Mouse (Mus musculus) forebrain, embryonic 13.5 days (tissue): ENCODE results near the gene Myo16. TPM values are rescaled to one million over a fixed set of nuclear protein-coding genes. Genes with fewer than 3 reads are reported as not detected.

Experiments used
- ATAC-seq: fragments of 200-750 bp; cut with Nextera tagmentation; 2 replicates; pipeline ENCODE4 v1.8.0; 2017
- H3K27ac ChIP-seq: fragments of 300-500 bp; sonication (generic); 2 replicates; pipeline ENCODE4 v1.5.1; 2015; ENCODE audit warnings: inconsistent platforms, mild to moderate bottlenecking, moderate library complexity
- H3K27me3 ChIP-seq: fragments of 300-500 bp; sonication (generic); 2 replicates; pipeline ENCODE4 v1.6.1; 2015; ENCODE audit warnings: mild to moderate bottlenecking, inconsistent platforms
- H3K36me3 ChIP-seq: fragments of 300-500 bp; sonication (generic); 2 replicates; pipeline ENCODE4 v1.6.1; 2015; ENCODE audit warnings: mild to moderate bottlenecking, inconsistent platforms; ENCODE audit not compliant: poor library complexity, severe bottlenecking
- H3K4me1 ChIP-seq: fragments of 300-500 bp; sonication (generic); 2 replicates; pipeline ENCODE4 v1.6.1; 2015; ENCODE audit warnings: inconsistent platforms
- H3K4me2 ChIP-seq: fragments of 300-500 bp; sonication (generic); 2 replicates; pipeline ENCODE4 v1.6.1; 2015; ENCODE audit warnings: inconsistent platforms, mild to moderate bottlenecking, moderate library complexity
- H3K4me3 ChIP-seq: fragments of 300-500 bp; sonication (generic); 2 replicates; pipeline ENCODE4 v1.5.1; 2015; ENCODE audit warnings: mild to moderate bottlenecking, inconsistent platforms
- H3K9ac ChIP-seq: fragments of 300-500 bp; sonication (generic); 2 replicates; pipeline ENCODE4 v1.6.1; 2015; ENCODE audit warnings: mild to moderate bottlenecking, inconsistent platforms
- H3K9me3 ChIP-seq: fragments of 300-500 bp; sonication (generic); replicated peaks from 2 replicates; pipeline ENCODE4 v1.6.1; 2016; ENCODE audit warnings: inconsistent platforms
- WGBS: fragments of 180-500 bp; shearing (Covaris S2); methylation state at CpG from one replicate; pipeline ENCODE4 v1.1.7; 2015; 5-methylcytosine and 5-hydroxymethylcytosine counted together
- polyA plus RNA-seq: library from polyadenylated mRNA; unstranded; fragments of >200 nt; fragmentation: Nextera tagmentation; extraction: Ambion mirVana; gene quantifications from 2 replicates; pipeline ENCODE4 v1.2.1, GENCODE M21; 2015

Gene Myo16
- polyA plus RNA-seq, 1 experiment from 2014 or later = 2.0 TPM

DNA sequence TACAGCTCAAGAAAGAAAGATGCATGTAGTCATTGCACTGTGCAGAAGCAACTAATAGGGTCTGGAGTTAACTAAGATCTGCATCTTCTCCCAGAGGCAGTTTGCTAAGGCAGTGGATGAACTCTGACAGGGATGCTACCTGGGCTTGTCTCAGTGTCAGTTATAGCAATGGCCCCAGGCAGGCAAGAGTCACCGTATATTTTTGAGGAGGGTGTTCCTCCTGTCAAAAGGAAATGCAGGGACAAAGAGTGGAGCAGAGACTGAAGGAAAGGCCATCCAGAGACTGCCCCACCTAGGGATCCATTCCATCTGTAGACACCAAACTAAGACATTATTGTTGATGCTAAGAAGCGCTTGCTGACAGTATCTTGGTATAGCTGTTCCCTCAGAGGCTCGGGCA lies 7.4 kb downstream of the Myo16 start:
- Histone ChIP-seq H3K4me3 (no peak overlapping the region), H3K27ac (no peak overlapping the region), H3K27me3 (no peaks in the 10 kb centered on the region), H3K9me3 (no peaks in the 10 kb centered on the region), H3K9ac (no peak overlapping the region), H3K4me2 (no peak overlapping the region), H3K36me3 (no peaks in the 10 kb centered on the region), H3K4me1 (peaks cover 4% of the 10 kb centered on the region)
- 85% methylated on average over 3 of the region's 3 CpGs for WGBS
- ATAC-seq = no peak

DNA sequence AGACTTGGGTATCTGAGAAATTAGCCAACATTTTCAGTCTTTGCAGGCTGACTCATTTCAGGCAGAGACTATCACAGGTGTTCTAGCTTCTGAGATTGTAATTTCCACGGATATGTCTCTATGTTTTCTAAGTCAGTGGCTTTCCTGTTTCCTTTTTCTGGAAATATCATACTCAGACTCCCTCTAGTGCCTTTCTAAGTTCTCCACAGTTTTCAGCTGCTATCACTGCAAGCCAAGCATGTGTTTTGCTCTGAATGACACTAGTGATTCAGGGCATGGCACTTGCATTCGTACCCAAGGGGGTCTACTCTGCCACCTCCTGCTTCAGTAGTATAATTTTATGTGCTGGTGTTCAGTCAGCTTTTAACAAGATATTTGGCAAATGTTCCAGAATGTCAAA lies 11.2 kb downstream of the Myo16 start:
- no peak overlapping the region for H3K4me3 ChIP-seq
- 80% methylated on average over 2 of the region's 2 CpGs for WGBS
- ATAC-seq = no peak

DNA sequence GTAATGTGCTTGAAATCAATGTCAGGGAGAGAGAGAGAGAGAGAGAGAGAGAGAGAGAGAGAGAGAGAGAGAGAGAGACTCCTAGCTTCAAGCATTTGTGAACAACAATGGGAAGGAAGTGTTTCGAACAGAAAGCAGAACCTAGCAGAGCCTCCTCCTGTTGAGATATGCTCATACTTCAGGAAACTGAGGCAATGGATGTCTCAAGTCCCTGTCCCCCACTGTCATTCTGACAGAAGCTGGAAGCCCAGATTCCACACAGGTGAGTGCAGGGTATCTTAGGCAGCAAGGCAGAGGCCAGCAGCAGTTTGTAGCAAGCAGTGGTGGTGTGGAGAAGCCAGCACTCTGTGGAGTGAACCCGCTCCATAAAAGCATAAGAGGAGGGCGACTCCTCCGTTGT lies 14.6 kb downstream of the Myo16 start:
- no peak overlapping the region for H3K4me3 ChIP-seq
- no peaks in the 10 kb centered on the region for H3K9me3 ChIP-seq
- no peak overlapping the region for H3K27ac ChIP-seq
- no peak for ATAC-seq
- no peak overlapping the region for H3K4me2 ChIP-seq
- no peaks in the 10 kb centered on the region for H3K36me3 ChIP-seq
- no peak overlapping the region for H3K9ac ChIP-seq
- H3K4me1 ChIP-seq = peaks cover 12% of the 10 kb centered on the region
- 94% methylated on average over 4 of the region's 4 CpGs for WGBS
- no peaks in the 10 kb centered on the region for H3K27me3 ChIP-seq

More for the DNA sequence above, 11.2 kb downstream of the Myo16 start:
- no peaks in the 10 kb centered on the region for H3K9me3 ChIP-seq
- no peak overlapping the region for H3K4me2 ChIP-seq
- no peak overlapping the region for H3K27ac ChIP-seq
- H3K27me3 ChIP-seq = no peaks in the 10 kb centered on the region
- 0 out of 2 replicates have a peak, but pooled peaks cover 3% of the 10 kb centered on the region for H3K4me1 ChIP-seq
- H3K36me3 ChIP-seq = no peaks in the 10 kb centered on the region
- H3K9ac ChIP-seq = no peak overlapping the region

DNA sequence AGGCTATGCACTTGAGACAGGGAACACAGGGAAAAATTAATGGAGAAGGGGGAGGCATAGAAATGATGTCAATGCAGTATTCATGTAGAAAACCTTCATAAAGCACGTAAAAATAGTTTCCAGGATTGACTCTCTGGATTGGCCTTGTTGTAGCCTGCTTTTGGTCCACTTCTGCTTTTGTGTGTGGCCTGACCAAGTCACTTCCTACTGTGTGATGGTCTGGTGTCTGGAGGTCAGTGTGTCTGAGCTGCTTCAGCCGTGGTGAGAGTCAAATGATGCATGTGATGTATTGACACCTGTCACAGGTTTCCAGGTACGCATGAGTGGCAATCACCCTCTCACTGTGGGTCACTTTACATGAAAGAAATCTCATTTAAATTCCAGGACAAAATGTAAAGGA lies 16.2 kb downstream of the Myo16 start:
- no peaks in the 10 kb centered on the region for H3K9me3 ChIP-seq
- WGBS = 70% methylated on average over 3 of the region's 3 CpGs
- H3K4me1 ChIP-seq = peaks cover 28% of the 10 kb centered on the region
- H3K4me2 ChIP-seq = no peak overlapping the region
- no peak overlapping the region for H3K9ac ChIP-seq
- no peaks in the 10 kb centered on the region for H3K27me3 ChIP-seq
- no peaks in the 10 kb centered on the region for H3K36me3 ChIP-seq
- ATAC-seq = no peak
- no peak overlapping the region for H3K4me3 ChIP-seq
- H3K27ac ChIP-seq = no peak overlapping the region

DNA sequence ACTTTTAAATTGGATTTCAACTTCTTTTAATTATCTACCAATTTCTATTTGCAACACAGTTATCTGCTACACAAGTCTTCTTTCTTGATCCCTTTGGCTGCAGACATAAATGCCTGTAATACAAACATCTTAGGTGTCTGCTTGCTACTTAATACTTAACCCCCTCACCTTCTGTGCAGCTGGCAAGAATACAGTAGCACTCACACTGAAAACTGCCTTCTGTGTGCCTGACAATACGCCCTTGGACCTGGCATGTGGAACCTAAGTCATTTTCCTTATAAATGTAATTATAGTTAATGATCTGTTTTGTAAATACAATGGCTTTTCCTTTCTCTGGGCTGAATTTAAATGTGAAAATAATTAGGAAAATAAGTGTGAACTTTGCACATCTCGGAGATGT lies 17.6 kb downstream of the Myo16 start:
- Histone ChIP-seq H3K9me3 (no peaks in the 10 kb centered on the region), H3K9ac (no peak overlapping the region), H3K36me3 (no peaks in the 10 kb centered on the region), H3K4me2 (no peak overlapping the region), H3K4me1 (peaks cover 30% of the 10 kb centered on the region), H3K4me3 (no peak overlapping the region), H3K27ac (no peak overlapping the region), H3K27me3 (no peaks in the 10 kb centered on the region)
- 41% methylated on average over 2 of the region's 2 CpGs for WGBS
- no peak for ATAC-seq

DNA sequence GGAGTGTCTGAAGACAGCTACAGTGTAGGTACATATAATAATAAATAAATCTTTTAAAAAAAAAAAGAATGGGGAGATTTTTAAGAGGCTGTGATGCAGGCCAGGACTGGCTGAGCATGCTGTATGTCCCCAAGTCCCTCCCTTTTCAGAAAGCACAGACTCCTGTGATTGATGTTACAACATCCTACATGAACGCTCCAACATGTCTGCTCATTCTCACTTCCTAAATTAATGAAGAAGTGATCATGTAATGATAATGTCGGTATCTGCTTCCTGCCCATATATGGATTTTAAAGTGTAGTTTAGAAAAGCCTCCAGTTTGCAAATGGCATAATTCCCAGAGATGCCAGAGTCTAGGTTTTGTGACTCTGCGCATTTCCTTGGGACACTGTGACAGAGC lies 18.6 kb downstream of the Myo16 start:
- no peak for ATAC-seq
- H3K27ac ChIP-seq = no peak overlapping the region
- no peak overlapping the region for H3K4me2 ChIP-seq
- H3K4me1 ChIP-seq = peaks cover 30% of the 10 kb centered on the region
- 90% methylated on average over 3 of the region's 3 CpGs for WGBS
- H3K9me3 ChIP-seq = no peaks in the 10 kb centered on the region
- no peak overlapping the region for H3K4me3 ChIP-seq
- no peaks in the 10 kb centered on the region for H3K27me3 ChIP-seq
- no peaks in the 10 kb centered on the region for H3K36me3 ChIP-seq
- H3K9ac ChIP-seq = no peak overlapping the region

DNA sequence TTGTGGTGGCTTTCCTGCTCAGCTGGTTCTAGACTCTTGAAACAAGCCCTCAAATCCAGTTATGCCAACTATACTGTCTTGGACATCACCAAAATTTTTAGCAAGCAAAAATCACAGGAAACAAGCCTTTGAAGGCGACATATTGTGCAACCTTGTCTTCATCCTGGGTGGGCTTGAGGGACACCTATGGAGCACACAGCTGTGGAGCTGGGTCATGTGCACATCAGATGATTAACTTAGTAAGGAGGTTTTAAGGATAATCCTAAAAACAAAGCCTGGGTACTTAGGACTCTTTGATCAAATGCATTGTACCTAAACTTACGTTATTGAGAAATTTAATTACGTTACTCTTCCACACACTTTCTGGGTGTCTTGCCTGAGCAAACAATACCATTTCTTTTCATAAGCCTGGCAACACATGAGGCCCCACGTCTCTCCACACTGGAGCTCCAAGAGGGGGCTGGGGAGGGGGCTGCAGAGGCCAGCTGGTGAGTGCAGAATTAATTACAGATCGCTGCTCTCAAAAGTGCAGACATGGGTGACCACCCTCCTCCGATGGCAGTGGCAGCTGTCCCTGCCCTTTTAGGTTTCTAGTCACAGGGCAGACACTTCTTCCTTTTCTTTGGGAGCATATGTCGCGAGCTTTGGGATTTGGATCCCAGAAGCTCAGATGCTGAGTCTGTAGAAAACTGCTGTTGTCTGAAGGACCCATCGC lies 19.5 kb downstream of the Myo16 start:
- no peaks in the 10 kb centered on the region for H3K9me3 ChIP-seq
- H3K4me3 ChIP-seq = no peak overlapping the region
- no peak overlapping the region for H3K27ac ChIP-seq
- H3K36me3 ChIP-seq = no peaks in the 10 kb centered on the region
- H3K9ac ChIP-seq = no peak overlapping the region
- ATAC-seq = peak; percentile 33; the same call in 1 of the 2 replicates
- 23% methylated on average over 9 of the region's 9 CpGs for WGBS
- no peaks in the 10 kb centered on the region for H3K27me3 ChIP-seq
- H3K4me2 ChIP-seq = no peak overlapping the region
- H3K4me1 ChIP-seq = peaks cover 27% of the 10 kb centered on the region

DNA sequence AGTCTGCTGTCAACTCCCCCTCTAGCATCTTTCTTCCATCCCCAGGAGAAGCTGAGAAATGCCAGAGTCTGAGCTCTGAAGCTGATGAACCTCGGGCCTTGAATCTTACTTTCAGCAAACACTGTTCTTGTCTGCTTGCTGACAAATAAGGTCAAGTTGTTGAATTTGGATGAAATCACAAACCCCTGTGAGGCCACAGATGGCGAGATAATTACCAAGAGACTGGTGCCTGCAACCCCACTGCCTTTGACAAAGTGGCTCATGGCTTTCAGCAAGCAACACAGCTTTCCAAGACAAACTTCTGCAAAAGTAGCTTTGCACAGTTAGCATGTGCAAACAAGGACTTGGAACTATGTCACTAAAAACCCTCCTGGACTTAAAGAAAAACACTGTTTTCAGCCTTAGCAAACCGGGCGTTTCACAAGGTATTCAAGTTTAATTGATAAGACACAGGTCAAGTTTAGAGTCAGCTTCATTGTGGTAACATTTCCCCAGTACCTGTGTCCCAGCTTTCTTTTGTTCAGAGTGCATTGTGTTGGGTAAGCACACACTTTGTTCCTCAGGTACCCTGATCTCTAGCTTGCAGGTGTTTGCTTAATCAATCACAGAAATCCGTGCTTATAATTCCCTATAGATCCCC lies 20.6 kb downstream of the Myo16 start:
- Histone ChIP-seq H3K27ac (no peak overlapping the region), H3K27me3 (no peaks in the 10 kb centered on the region)
- no peak for ATAC-seq

DNA sequence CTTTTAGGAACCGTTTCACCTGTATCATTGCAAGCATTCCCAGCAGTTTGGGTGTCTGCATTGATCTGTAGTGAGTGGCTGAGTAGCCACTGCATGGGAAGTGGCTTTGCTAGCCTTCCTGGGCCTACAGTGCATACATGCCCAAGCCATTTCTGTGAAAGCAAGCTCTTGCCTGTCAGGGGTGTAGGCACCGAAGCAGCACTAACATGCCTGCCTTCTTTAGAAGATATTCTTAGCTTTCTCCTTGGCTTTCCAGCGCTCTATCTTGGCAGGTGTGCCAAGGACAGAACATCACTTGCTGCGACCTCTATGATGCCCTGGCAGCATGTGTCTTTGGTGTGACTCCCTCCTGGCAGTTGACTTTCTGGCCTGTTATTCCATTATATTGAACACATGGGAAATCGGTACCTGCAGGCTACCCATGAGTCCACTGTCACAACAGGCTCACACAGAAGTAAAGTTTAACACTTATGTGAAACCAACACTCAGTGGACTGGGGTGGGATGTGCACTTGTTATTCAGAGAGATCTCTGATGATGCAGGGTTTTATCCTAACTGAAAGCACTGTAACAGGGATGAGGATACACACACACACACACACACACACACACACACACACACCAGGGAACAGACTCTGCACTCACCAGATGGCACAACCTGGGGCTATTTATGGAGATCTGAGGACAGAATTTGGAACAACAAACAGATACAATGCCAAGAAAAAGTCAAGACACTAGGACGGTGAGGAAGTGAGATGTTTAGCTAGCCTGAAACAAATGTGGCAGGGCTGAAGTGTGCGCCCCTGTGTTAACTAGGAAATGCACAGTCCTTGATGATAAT lies 21.4 kb downstream of the Myo16 start:
- Histone ChIP-seq H3K27me3 (no peaks in the 10 kb centered on the region), H3K9me3 (no peaks in the 10 kb centered on the region), H3K9ac (no peak overlapping the region), H3K4me1 (peaks cover 27% of the 10 kb centered on the region), H3K36me3 (no peaks in the 10 kb centered on the region), H3K4me3 (no peak overlapping the region), H3K27ac (no peak overlapping the region), H3K4me2 (no peak overlapping the region)
- ATAC-seq = peak; percentile 36; the same call in 1 of the 2 replicates
- 78% methylated on average over 7 of the region's 7 CpGs for WGBS

More for the DNA sequence above, 20.6 kb downstream of the Myo16 start:
- no peaks in the 10 kb centered on the region for H3K9me3 ChIP-seq
- no peak overlapping the region for H3K4me2 ChIP-seq
- peaks cover 27% of the 10 kb centered on the region for H3K4me1 ChIP-seq
- H3K36me3 ChIP-seq = no peaks in the 10 kb centered on the region
- 53% methylated on average over 5 of the region's 5 CpGs for WGBS
- no peak overlapping the region for H3K9ac ChIP-seq
- no peak overlapping the region for H3K4me3 ChIP-seq

DNA sequence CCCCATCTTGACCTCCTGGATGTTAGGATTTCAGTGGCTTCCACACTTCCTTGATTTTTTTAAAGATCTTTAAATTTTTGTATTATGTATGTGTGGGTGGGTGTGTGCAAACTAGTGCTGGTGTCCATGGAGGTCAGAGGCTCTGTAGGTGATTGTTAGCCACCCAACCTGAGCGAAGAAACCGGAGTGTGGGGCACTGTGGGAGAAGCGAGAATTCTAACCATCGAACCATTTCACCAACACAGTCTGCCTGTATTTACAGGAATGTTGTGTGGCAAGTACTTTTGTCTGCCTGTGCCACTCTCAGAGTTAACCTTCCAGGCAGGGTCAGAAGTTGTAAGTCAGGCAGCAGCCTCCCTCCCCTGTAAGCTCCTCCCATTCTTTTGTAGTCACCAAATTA lies 22.3 kb downstream of the Myo16 start:
- Histone ChIP-seq H3K4me2 (no peak overlapping the region), H3K27me3 (no peaks in the 10 kb centered on the region), H3K36me3 (no peaks in the 10 kb centered on the region), H3K4me1 (peaks cover 27% of the 10 kb centered on the region), H3K4me3 (no peak overlapping the region), H3K9ac (no peak overlapping the region), H3K9me3 (no peaks in the 10 kb centered on the region), H3K27ac (no peak overlapping the region)
- ATAC-seq = no peak
- WGBS = 68% methylated on average over 4 of the region's 4 CpGs

DNA sequence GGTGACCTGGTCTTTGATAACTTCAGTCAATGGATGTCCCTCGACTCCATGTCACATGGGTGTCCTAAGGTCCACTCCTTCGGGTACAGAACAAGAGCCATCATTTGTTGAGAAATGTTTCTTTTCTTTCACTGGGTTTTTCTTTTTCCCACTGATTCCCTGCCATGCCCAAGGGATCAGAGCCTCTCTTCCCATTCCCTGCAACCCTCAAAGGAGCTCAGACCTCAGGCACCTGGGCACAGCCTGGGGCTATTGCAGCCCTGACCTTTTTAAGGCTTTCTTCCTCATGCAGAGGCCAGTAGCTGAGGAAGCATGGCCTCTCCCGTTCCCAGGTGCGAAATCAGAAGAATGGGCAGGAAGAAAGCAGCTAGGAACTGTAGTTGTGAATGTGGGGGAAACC lies 23.4 kb downstream of the Myo16 start:
- Histone ChIP-seq H3K4me1 (peaks cover 27% of the 10 kb centered on the region), H3K36me3 (no peaks in the 10 kb centered on the region), H3K27me3 (no peaks in the 10 kb centered on the region), H3K27ac (no peak overlapping the region), H3K9ac (no peak overlapping the region), H3K4me3 (no peak overlapping the region), H3K9me3 (no peaks in the 10 kb centered on the region), H3K4me2 (no peak overlapping the region)
- 72% methylated on average over 4 of the region's 4 CpGs for WGBS
- no peak for ATAC-seq

DNA sequence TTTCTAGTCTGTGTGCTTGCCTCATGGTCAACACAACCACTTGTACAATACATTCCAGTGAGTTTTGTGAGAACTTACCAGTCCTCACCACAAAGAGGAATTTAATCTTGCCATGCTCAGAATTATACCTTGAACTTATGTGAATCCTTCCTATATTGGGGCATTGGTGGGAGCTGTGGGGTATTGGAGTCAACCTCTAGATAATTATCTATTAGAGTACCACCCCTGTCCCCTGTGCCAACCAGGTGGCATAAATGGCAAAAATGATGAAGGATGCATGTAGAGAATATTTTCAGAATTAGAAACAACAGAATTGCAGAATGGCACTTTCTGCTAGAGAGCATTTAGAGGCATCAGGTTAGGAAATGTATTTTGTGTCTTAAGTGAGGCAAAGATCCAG lies 25.3 kb downstream of the Myo16 start:
- no peak for ATAC-seq
- H3K9me3 ChIP-seq = no peaks in the 10 kb centered on the region

More for the DNA sequence above, 25.3 kb downstream of the Myo16 start:
- H3K4me3 ChIP-seq = no peak overlapping the region
- H3K27me3 ChIP-seq = no peaks in the 10 kb centered on the region
- H3K9ac ChIP-seq = no peak overlapping the region
- no peaks in the 10 kb centered on the region for H3K36me3 ChIP-seq
- H3K4me1 ChIP-seq = peaks cover 15% of the 10 kb centered on the region
- no peak overlapping the region for H3K4me2 ChIP-seq
- H3K27ac ChIP-seq = no peak overlapping the region
